Mouse (Mus musculus) heart, embryonic 15.5 days (tissue): ENCODE measurements around the gene Pou2af1. TPM values are rescaled to one million over a fixed set of nuclear protein-coding genes. Genes with fewer than 3 reads are reported as not detected.
A peak's percentile ranks its signal among the peaks of the same experiment; 100 is the strongest.

Source experiments
- ATAC-seq: fragments of 200-750 bp; cut with Nextera tagmentation; replicated peaks from 2 replicates; pipeline ENCODE4 v1.8.0; 2017; ENCODE audit warnings: low read depth, moderate TSS enrichment; ENCODE audit not compliant: insufficient number of reproducible peaks, insufficient read depth, low FRiP score
- H3K27ac ChIP-seq: fragments of 300-500 bp; sonication (generic); 2 replicates; pipeline ENCODE4 v1.5.1; 2015; ENCODE audit warnings: mild to moderate bottlenecking, inconsistent platforms
- H3K27me3 ChIP-seq: fragments of 300-500 bp; sonication (generic); 2 replicates; pipeline ENCODE4 v1.6.1; 2015; ENCODE audit warnings: inconsistent platforms
- H3K36me3 ChIP-seq: fragments of 300-500 bp; sonication (generic); 2 replicates; pipeline ENCODE4 v1.6.1; 2015; ENCODE audit warnings: mild to moderate bottlenecking, inconsistent platforms
- H3K4me1 ChIP-seq: fragments of 300-500 bp; sonication (generic); replicated peaks from 2 replicates; pipeline ENCODE4 v1.6.1; 2015; ENCODE audit warnings: inconsistent platforms
- H3K4me2 ChIP-seq: fragments of 300-500 bp; sonication (generic); 2 replicates; pipeline ENCODE4 v1.6.1; 2015; ENCODE audit warnings: inconsistent platforms, mild to moderate bottlenecking, moderate library complexity
- H3K4me3 ChIP-seq: fragments of 300-500 bp; sonication (generic); 2 replicates; pipeline ENCODE4 v1.5.1; 2015; ENCODE audit warnings: mild to moderate bottlenecking, inconsistent platforms
- H3K9ac ChIP-seq: fragments of 300-500 bp; sonication (generic); 2 replicates; pipeline ENCODE4 v1.6.1; 2015; ENCODE audit warnings: mild to moderate bottlenecking, inconsistent platforms
- H3K9me3 ChIP-seq: fragments of 300-500 bp; sonication (generic); replicated peaks from 2 replicates; pipeline ENCODE4 v1.6.1; 2016; ENCODE audit warnings: inconsistent platforms
- WGBS: fragments of 180-500 bp; shearing (Covaris S2); methylation state at CpG from one replicate; pipeline ENCODE4 v1.1.7; 2015; ENCODE audit warnings: mixed read lengths; 5-methylcytosine and 5-hydroxymethylcytosine counted together
- polyA plus RNA-seq: library from polyadenylated mRNA; unstranded; fragments of >200 nt; fragmentation: Nextera tagmentation; extraction: Ambion mirVana; gene quantifications from 2 replicates; pipeline ENCODE4 v1.2.1, GENCODE M21; 2015

Pou2af1 gene
- 0.06 and 0.49 TPM in 2 replicates for polyA plus RNA-seq

DNA sequence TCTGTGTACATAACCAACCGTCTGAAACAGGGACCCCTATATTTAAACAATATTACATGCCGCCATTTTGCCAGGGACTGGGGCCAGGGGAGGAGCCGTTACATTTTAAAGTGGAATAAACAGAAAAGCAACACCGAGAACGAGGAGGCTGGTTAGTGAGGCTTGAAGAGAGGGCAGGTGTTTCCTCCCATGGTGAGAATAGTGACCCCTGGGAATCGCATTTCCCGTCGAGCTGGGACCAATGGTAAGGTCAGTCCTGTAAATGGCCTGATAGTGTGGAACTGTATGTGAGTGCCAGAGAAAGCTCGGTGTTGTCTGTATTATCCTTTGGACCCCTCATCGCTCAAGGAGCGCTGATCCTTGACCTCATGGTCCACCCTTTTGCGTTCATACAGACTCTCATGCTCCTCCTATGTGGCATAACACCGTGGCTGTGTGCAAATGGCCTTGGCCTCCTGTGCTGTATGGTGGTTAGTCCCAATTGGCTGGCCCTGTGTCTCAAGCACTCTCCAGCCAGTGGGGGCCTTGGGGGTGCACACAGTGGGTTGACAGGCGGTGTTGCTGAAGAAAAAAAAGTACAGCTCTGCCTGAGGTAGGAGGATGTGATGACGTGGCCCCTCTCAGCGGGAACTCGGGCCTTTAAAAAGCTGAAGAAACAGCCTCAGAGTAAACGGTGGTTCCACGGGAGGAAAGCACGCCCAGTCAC is at the start of gene Pou2af1:
TSS of gene Pou2af1 (plus strand) at position 686 of the 706 bp plus-strand sequence.
- 72% methylated on average over 20 of the region's 20 CpGs for WGBS
- H3K27ac ChIP-seq: no peak within 1 kb of the TSS
- H3K27me3 ChIP-seq: no peaks in the 10 kb centered on the region
- no peaks in the 10 kb centered on the region for H3K9me3 ChIP-seq
- H3K36me3 ChIP-seq: no peaks in the 10 kb centered on the region
- H3K4me2 ChIP-seq: no peak within 1 kb of the TSS
- H3K9ac ChIP-seq: no peak within 1 kb of the TSS
- no peak for ATAC-seq
- H3K4me3 ChIP-seq: no peak within 1 kb of the TSS
- H3K4me1 ChIP-seq: no peaks in the 10 kb centered on the region; the same call in 1 of the 2 replicates

DNA sequence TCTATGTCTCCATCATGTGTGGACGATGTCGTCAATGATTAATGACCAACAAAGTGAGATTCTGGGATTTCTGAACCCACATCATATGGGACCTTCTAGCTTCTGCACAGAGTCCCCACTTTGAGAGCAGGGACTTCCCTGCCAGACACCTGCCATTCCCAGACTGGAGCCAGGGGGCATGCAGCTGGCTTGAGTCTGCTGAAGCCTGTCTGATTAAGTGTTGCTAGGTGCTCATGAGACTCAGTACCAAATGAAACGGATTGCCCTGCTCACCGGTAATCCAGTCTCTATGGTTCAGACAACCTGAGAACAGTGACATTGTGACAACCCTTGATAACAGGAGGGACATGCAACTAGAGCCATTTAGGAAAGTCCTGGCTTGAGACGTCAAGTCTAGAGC is 49.5 kb upstream of the Pou2af1 start:
- Histone ChIP-seq H3K9ac (no peak overlapping the region), H3K36me3 (no peaks in the 10 kb centered on the region), H3K4me2 (no peak overlapping the region), H3K4me3 (no peak overlapping the region), H3K27ac (no peak overlapping the region), H3K9me3 (no peaks in the 10 kb centered on the region), H3K4me1 (no peaks in the 10 kb centered on the region; the same call in 1 of the 2 replicates), H3K27me3 (peaks cover 18% of the 10 kb centered on the region)
- 64% methylated on average over 5 of the region's 5 CpGs for WGBS
- no peak for ATAC-seq

GRCm38 (mm10) chr9:51165312-51166180 is 48.0 kb upstream of the Pou2af1 start, which contains the start of gene Gm32742:
Gene Gm32742, minus strand, starts transcription at chr9:51165517.
- no peak within 1 kb of the TSS for H3K27ac ChIP-seq
- WGBS: 45% methylated on average over 6 of the region's 6 CpGs
- peaks cover 8% of the 10 kb centered on the region for H3K27me3 ChIP-seq
- no peaks in the 10 kb centered on the region for H3K9me3 ChIP-seq
- no peak for ATAC-seq
- H3K4me3 ChIP-seq: no peak within 1 kb of the TSS
- H3K4me1 ChIP-seq: no peaks in the 10 kb centered on the region
- no peak within 1 kb of the TSS for H3K9ac ChIP-seq
- H3K4me2 ChIP-seq: 0 out of 2 replicates have a peak within 1 kb of the TSS, but pooled peaks have one; percentile 7
- H3K36me3 ChIP-seq: no peaks in the 10 kb centered on the region

- no peak overlapping the region for H3K4me2 ChIP-seq
- H3K9me3 ChIP-seq: no peaks in the 10 kb centered on the region
- no peaks in the 10 kb centered on the region for H3K4me1 ChIP-seq
- no peak overlapping the region for H3K27ac ChIP-seq
- no peaks in the 10 kb centered on the region for H3K36me3 ChIP-seq
- no peak overlapping the region for H3K4me3 ChIP-seq
- 57% methylated on average over 11 of the region's 11 CpGs for WGBS
- no peak for ATAC-seq
- no peak overlapping the region for H3K9ac ChIP-seq
- no peaks in the 10 kb centered on the region for H3K27me3 ChIP-seq
These were observed 45.6 kb upstream of the Pou2af1 start for GRCm38 (mm10) chr9:51167954-51168353.

DNA sequence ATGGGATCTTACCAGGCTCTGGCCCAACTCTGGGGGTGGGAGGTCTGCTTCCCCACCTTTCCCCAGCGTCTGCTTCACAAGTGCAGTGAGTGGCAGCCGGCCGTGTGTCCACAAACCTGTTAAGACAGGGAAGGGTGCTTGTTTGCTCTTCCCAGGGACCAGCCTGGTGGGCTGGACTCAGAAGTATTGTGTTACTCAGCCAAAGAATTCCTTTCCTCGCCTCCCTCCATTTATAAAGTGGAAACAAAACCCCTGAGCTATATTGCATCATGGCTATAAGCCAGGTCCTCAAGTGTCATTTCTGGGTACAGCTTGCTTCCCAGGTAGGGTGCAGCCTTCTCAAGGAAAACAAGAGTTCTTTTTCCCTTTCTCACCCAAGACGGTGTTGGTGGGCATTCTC is 44.8 kb upstream of the Pou2af1 start:
- 56% methylated on average over 5 of the region's 5 CpGs for WGBS
- Histone ChIP-seq H3K27ac (no peak overlapping the region), H3K9ac (no peak overlapping the region), H3K4me2 (no peak overlapping the region), H3K4me1 (no peaks in the 10 kb centered on the region), H3K4me3 (no peak overlapping the region), H3K9me3 (no peaks in the 10 kb centered on the region), H3K36me3 (no peaks in the 10 kb centered on the region), H3K27me3 (no peaks in the 10 kb centered on the region)
- no peak for ATAC-seq

GRCm38 (mm10) chr9:51169133-51169532 is 44.4 kb upstream of the Pou2af1 start:
- H3K4me2 ChIP-seq: no peak overlapping the region
- 78% methylated on average over 7 of the region's 7 CpGs for WGBS
- no peak for ATAC-seq
- H3K9me3 ChIP-seq: no peaks in the 10 kb centered on the region
- H3K4me1 ChIP-seq: no peaks in the 10 kb centered on the region
- no peaks in the 10 kb centered on the region for H3K36me3 ChIP-seq
- H3K27me3 ChIP-seq: no peaks in the 10 kb centered on the region
- no peak overlapping the region for H3K4me3 ChIP-seq
- H3K27ac ChIP-seq: peak overlapping the region; percentile 22; the same call in 1 of the 2 replicates
- H3K9ac ChIP-seq: no peak overlapping the region

DNA sequence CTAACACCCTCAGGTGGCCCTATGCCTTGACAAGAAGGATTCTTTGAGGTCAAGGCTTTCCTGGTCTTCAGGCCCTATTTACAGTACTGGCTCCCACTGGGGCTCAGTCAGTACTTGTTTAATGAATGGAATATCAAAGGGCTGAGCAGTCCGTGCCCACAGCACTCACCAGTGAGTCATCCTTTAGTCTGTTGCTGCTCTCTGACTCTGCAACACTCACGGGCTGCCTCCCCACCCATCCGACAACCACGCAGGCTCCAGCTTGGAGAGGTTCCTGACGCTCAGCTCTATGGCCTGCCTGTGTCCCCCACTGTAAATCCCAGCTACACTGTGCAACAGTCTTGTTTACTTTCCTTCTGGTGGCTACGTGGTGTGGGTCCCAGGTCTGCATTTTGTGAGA is 43.2 kb upstream of the Pou2af1 start:
- H3K9ac ChIP-seq: no peak overlapping the region
- no peaks in the 10 kb centered on the region for H3K36me3 ChIP-seq
- 60% methylated on average over 6 of the region's 6 CpGs for WGBS
- H3K27me3 ChIP-seq: no peaks in the 10 kb centered on the region
- no peak overlapping the region for H3K27ac ChIP-seq
- H3K4me2 ChIP-seq: no peak overlapping the region
- H3K9me3 ChIP-seq: no peaks in the 10 kb centered on the region
- ATAC-seq: no peak
- no peak overlapping the region for H3K4me3 ChIP-seq
- no peaks in the 10 kb centered on the region for H3K4me1 ChIP-seq

DNA sequence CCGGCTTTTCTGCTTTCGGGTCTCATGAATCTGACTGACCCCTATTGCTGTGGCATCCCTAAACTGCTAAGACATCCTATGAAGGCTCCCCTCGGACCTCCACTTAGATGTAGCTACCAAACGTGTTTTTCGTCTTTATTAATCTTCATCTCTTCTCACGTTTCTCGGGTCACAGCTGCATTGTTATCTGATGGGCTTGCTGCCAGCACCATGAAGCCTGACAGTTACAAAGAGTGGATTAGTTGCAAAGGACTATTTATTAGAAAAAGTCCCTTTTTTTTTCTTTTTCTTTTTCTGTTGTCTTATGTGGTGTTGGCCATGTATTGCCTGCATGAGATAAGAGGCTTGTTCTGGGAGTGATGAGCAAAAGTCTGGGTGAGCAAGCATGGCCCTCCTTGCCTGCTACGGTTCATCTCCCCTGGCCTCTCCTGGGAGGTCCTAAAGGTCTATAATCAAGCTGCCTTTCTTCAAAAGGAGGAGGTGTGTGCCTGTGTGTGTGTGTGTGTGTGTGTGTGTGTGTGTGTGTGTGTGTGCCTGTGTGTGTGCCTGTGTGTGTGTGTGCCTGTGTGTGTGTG is 38.5 kb upstream of the Pou2af1 start:
- Histone ChIP-seq H3K4me1 (no peaks in the 10 kb centered on the region), H3K4me2 (no peak overlapping the region), H3K9me3 (no peaks in the 10 kb centered on the region), H3K36me3 (no peaks in the 10 kb centered on the region), H3K27ac (no peak overlapping the region), H3K4me3 (no peak overlapping the region), H3K9ac (no peak overlapping the region), H3K27me3 (no peaks in the 10 kb centered on the region)
- no peak for ATAC-seq
- 35% methylated on average over 8 of the region's 8 CpGs for WGBS

- ATAC-seq: no peak
- Histone ChIP-seq H3K27ac (no peak overlapping the region), H3K4me1 (no peaks in the 10 kb centered on the region), H3K4me3 (no peak overlapping the region), H3K36me3 (no peaks in the 10 kb centered on the region), H3K9me3 (no peaks in the 10 kb centered on the region), H3K27me3 (no peaks in the 10 kb centered on the region), H3K9ac (no peak overlapping the region), H3K4me2 (no peak overlapping the region)
- 81% methylated on average over 1 of the region's 1 CpGs for whole genome bisulfite sequencing
These were observed 37.8 kb upstream of the Pou2af1 start for GRCm38 (mm10) chr9:51175722-51176121.

GRCm38 (mm10) chr9:51178297-51178696 is 35.2 kb upstream of the Pou2af1 start:
- Histone ChIP-seq H3K9me3 (no peaks in the 10 kb centered on the region), H3K27ac (no peak overlapping the region), H3K9ac (no peak overlapping the region), H3K36me3 (no peaks in the 10 kb centered on the region), H3K27me3 (no peaks in the 10 kb centered on the region), H3K4me3 (no peak overlapping the region), H3K4me1 (no peaks in the 10 kb centered on the region), H3K4me2 (no peak overlapping the region)
- 83% methylated on average over 1 of the region's 1 CpGs for WGBS
- ATAC-seq: no peak

GRCm38 (mm10) chr9:51180621-51181020 is 32.9 kb upstream of the Pou2af1 start:
- WGBS: 71% methylated on average over 5 of the region's 5 CpGs
- Histone ChIP-seq H3K9me3 (no peaks in the 10 kb centered on the region), H3K4me1 (no peaks in the 10 kb centered on the region), H3K27me3 (no peaks in the 10 kb centered on the region), H3K9ac (no peak overlapping the region), H3K27ac (no peak overlapping the region), H3K4me3 (no peak overlapping the region), H3K36me3 (no peaks in the 10 kb centered on the region), H3K4me2 (no peak overlapping the region)
- ATAC-seq: no peak
